Mouse (Mus musculus) monocyte, adult 5-6 weeks (primary cell): ENCODE results near the gene Rps25. TPM values are rescaled to one million over a fixed set of nuclear protein-coding genes. Genes with fewer than 3 reads are reported as not detected.
"Not testable (repeated sequence)": the region's sequence is repeated elsewhere in the genome, so short reads cannot be mapped to it uniquely, and the experiment has no call there.

Source experiments
- ATAC-seq: fragments of 153-309, 156-312 bp; replicated peaks from 2 replicates; pipeline ENCODE4 v1.8.0; 2017; ENCODE audit warnings: mild to moderate bottlenecking; ENCODE audit not compliant: low TSS enrichment, insufficient number of reproducible peaks, severe bottlenecking, poor library complexity, low FRiP score
- total RNA-seq: library from RNA; stranded (forward); fragments of 200-1000, 200-491, 200-594 nt; gene quantifications from 3 replicates; pipeline ENCODE4 v1.2.3, GENCODE M21; 2017

Rps25 gene
- total RNA-seq = 995 to 1,562 TPM (median 1,501 TPM) in 3 replicates

DNA sequence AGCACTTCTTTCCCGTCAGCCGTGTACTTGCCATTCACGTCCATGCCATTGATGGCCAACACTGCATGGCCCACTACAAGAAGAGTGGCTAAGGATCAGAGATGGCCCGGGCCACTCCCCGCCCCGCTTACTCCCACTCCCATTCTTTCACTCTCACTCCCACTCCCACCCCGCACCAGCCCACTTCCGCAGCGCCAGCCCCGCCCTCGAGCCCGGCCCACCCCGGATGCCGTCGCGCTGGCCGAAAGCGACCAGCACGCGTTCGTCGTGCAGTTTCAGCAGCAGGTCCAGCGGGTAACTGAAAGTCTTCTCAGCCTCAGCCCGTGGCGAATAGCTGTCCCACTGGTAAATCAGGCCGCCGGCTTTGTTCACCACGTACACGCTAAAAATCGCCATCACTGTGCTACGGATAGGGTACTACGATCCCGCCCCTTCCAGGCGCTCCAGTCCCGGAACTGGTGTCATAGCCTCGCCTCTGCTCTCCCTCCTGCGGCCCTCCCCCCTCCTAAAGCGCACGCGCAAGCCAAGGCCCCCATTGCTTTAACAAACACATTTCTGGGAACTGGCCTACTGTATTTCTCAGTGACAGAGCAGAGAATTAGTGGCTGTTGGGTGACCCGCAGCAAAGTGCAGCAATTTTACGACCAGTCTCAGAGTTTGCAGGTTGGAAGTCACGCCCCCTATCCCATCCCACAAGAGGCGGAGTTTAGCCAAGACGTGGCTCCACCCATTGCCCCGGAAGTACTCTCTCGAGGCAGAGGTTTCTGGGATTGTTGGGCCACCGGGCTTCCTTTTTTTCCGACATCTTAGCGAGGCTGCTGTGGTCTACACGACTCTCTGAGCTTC is at the start of gene Rps25, which contains the start of gene Trappc4:
Rps25 (plus strand) TSS at position 234 of the 846 bp plus-strand sequence.
Trappc4 (minus strand) TSS at position 695 of the 846 bp plus-strand sequence.
- peak; percentile 91 for ATAC-seq

DNA sequence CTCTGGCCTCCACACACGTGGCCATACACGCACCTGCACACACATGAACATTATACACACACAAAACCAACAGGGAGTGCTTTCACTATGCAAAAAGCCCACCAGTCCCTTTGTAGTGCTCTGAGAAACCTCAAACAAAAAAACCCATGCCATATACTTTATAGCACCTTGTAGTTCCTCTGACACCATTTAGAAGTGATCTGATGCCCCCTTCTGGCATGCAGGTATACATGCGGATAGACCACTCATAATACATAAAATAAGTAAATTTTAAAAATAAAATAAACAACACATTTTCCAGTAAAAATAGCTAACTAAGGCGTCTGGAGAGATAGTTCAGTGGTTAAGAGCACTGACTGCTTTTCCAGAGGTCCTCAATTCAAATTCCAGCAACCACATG is 49.7 kb upstream of the Rps25 start:
- ATAC-seq = no peak

DNA sequence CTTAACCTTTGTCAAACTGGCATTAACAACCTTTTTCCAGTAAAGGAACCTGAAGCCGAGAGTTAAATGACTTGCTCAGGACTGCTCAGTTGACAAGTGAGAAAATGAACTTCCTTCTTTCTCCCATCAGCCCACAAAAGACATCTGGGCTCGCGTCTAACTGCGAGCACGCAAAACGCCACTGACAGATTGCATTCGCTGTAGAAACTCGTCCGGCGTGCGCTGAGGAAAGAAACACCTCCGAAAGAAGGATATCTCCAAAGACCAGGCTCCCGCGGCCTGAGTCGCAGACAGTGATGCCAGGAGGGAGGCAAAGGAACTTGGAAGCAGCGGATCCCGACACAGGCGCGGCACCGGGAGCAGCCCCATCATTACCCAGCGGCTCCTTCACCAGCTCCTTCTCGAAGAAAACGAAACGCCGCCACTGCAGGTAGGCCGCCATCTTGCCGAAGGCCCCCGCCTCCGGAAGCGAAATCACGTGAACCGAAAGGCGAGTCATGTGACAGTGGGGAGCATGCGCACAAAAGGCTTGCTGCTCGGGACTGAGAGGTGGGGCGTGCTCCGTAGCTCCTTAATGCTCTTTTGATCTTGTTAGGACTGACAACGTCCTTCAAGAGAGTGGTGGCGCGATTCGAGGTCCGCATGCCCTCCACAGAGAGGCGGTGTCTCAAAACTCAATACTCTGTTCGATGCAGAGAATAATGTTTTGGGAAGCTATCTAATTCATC is 45.6 kb upstream of the Rps25 start, which contains the start of gene Vps11:
Vps11 (minus strand) TSS at position 481 of the 728 bp plus-strand sequence.
- ATAC-seq = peak; percentile 97

DNA sequence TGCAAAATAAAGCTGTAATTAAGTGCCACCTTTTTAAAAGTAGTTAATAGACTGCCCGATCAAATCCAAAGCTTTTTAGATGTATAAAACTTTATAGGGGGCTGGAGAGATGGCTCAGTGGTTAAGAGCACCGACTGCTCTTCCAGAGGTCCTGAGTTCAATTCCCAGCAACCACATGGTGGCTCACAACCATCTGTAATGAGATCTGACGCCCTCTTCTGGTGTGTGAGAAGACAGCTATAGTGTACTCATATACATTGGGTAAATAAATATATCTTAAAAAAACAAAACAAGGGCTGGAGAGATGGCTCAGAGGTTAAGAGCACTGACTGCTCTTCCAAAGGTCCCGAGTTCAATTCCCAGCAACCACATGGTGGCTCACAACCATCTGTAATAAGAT is 45.0 kb upstream of the Rps25 start:
- ATAC-seq = not testable (repeated sequence)

DNA sequence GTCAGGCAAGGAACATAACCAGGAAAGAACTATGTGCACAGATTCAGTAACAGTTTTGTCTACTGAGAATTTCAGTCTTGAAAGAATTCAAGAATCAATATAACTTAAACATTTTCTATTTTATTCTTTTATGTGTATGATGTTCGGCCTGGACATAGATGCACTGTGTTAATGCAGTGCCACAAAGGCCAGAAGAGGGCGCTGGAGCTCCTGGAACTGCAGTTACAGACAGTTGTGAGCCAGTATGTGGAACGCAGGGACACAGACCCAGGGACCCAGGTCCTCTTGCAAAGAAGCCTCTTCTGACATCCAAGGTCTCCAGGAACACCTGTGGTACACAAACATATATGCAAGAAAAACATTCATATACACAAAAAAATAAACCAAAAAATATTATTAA is 42.5 kb upstream of the Rps25 start:
- ATAC-seq = no peak

DNA sequence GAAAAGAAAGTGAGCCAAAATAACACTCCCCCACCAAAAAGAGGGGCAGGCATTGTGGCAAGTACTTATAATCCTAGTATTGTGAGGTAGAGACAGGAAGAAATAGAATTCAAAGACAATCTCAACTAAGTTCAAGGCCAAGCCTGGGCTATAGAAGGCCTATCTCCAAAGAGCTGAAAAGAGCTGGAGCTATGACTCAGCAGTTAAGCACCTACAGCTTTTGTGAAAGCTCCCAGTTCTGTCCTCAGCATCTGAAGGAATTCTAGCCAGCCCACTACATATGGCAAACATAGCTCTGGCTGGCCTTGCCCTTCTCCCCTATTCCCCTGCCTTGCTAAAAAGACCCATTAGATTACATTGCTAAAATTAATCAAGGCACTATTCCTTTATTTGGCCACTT is 33.6 kb upstream of the Rps25 start:
- no peak for ATAC-seq

DNA sequence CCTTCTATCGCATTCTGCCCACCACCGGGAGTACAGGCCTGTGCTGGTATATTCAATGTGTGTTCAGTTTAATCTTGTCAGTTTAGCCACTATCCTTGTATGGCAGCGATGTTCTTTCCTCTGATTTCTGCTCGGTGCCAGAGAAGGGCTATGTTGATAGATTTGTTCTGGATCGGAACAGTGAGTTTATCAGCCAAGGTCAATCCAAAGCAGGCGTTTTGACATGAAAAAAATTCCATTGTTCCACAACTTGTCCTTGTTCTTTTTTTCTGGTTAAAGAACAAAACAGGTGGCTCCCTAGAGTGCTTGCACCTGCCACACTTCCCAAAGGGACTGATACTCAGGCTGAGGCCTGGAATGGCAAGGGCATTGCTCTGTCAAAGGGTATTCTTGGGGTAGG is 30.8 kb upstream of the Rps25 start:
- ATAC-seq = no peak

DNA sequence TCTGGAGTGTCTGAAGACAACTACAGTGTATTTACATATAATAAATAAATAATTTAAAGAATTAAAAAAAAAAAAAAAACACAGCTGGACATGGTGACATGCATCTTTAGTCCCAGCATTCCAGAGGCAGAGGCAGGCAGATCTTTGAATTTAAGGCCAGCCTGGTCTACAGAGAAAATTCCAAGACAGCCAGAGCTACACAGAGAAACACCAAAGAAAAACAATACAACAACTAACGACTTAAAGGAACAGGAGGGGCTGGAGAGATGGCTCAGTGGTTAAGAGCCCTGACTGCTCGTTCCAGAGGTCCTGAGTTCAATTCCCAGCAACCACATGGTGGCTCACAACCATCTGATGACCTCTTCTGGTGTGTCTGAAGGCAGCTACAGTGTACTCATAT is 29.6 kb upstream of the Rps25 start:
- ATAC-seq = not testable (repeated sequence)

DNA sequence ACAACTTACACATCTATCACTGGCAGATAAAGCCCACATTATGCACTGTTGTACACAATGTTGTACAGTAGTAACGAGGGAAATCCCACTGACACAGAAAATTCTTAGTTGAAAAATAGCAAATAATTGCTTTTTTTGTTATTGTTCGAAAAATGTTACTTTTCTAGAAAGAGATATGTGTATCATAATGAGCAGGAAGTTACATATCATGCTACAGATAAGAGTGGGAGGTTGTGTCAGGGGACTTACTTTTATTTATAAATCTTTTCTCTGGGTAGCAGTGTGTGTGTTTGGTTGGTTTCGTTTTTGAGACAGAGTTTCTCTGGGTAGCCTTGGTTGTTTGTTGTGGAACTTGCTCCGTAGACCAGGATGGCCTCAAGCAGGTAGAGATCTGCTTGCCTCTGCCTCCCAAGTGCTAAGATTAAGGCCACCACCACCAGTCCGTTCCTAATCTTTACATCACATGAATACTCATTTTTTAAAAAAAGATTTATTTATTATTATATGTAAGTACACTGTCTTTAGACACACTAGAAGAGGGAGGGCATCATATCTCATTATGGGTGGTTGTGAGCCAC is 28.7 kb upstream of the Rps25 start:
- no peak for ATAC-seq

DNA sequence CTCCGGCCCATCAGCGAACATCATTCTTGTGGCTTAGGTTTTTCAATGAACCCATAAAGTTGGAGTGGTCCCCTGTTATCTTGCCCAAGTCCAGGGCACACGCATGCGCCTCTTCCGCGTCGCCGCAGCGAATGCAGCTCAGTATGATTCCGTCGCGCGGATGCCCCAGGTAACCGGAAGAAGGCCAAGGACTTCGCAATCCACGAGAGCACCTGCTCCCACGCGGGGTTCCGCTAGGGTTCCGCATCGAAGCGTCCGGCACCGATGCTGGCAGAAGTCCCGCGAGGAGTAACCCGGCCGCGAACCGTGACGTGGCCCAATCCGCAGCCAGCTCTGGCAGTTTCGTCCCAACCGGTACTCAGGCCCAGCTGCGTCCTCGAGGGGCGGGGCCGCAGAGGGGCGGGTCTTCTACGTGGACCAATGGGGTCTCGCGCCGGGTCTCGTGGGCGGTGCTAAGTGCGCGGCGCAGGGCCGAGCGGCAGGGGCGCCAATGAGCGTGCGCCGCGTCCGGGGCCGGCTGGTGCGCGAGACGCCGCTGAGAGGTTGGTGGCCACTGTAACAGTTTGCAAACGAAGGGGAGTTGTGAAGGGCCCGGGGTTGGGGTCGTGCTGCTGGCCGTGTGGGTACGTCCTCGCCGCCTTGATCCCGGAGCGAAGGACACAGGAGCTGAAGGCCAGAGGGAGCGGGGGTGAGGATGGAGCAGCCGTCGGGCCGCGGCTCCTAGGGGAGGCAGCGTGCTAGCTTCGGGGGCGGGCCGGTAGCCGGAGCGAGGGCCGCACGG is 27.7 kb upstream of the Rps25 start, which contains the start of gene Hyou1:
Hyou1 (plus strand) TSS at position 437 of the 781 bp plus-strand sequence.
- peak; percentile 97 for ATAC-seq

DNA sequence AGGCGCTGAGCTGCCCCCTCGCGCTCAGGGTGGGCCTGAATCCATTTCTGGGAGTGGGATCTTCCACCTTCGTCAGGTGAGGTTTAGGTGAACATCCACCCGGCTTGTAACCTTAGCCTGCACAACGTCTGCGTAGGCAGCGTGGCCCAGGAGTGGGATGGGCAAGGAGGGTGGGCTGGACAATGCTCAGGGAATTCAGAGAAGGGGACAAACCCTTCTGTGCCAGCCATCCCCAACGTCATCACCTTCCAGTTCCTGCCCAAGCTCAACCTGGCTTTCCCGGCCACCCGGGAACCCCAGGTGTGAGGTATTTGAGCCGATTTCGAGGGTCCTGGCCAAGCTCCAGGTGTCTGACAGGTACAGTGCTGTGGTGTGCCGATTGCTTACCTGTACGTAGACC is 27.1 kb upstream of the Rps25 start:
- ATAC-seq = 0 out of 2 replicates have a peak, but pooled peaks have one; percentile 7

DNA sequence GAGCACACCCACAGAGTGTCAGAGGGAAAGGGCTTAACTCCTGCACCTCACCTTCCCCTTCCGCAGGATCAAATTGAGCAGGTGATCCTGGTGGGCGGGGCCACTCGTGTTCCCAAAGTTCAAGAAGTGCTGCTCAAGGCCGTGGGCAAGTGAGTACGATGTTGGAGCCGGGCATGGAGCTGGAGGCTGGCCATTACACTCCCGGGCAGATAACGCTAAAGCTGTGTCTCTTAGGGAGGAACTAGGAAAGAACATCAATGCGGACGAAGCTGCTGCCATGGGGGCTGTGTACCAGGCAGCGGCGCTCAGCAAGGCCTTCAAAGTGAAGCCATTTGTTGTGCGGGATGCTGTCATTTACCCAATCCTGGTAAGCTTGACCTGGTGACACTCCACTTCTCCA is 22.3 kb upstream of the Rps25 start:
- no peak for ATAC-seq

DNA sequence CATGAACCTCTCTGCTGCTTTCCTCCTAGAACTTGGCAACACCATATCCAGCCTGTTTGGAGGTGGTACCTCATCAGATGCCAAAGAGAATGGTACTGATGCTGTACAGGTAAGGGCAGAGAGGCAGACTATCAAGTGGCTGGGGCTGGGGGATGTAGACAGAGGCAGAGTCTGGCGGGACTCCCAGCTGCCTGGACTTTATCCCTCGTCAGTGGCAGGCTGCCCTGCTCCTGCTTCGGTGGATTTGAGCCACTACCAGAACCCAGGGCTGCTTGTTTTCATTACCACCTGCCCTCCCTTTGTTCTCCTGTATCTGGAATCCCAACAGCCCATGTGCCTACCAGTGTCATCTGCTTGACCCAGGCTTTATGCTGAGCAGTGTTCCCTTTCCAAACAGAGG is 19.7 kb upstream of the Rps25 start:
- ATAC-seq = no peak

DNA sequence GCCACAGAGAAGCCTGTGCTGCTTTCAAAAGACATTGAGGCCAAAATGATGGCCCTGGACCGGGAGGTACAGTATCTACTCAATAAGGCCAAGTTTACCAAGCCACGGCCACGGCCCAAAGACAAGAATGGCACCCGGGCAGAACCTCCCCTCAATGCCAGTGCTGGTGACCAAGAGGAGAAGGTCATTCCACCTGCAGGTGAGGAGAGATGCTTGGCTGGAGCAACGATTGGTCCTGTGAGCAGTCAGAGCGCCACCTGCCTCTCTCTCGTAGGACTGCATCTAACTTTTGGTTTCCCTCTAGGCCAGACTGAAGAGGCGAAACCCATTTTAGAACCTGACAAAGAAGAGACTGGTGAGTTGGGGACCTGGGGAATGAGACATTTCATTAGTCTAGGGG is 17.7 kb upstream of the Rps25 start:
- ATAC-seq = peak; percentile 65; the same call in 1 of the 2 replicates

DNA sequence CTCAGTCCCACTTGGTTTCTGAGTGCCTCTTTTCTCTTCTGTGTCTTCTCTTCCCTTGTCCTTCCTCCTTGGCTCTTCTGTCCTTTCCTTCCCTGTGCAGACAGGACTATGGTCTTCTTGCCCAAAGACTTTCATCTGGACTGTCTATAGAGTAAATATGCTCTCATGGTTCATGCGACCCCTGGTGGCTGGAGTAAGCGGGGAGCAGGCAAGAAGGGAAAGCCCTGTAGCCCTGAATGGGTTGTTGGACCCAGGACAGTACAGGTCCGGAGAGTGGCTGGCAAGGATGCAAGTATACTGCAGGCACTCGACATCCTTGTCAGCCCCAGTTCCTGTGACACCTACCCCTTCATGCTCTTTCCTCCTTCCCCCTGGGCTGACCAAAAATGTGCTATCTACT is 15.5 kb upstream of the Rps25 start:
- peak; percentile 60 for ATAC-seq

DNA sequence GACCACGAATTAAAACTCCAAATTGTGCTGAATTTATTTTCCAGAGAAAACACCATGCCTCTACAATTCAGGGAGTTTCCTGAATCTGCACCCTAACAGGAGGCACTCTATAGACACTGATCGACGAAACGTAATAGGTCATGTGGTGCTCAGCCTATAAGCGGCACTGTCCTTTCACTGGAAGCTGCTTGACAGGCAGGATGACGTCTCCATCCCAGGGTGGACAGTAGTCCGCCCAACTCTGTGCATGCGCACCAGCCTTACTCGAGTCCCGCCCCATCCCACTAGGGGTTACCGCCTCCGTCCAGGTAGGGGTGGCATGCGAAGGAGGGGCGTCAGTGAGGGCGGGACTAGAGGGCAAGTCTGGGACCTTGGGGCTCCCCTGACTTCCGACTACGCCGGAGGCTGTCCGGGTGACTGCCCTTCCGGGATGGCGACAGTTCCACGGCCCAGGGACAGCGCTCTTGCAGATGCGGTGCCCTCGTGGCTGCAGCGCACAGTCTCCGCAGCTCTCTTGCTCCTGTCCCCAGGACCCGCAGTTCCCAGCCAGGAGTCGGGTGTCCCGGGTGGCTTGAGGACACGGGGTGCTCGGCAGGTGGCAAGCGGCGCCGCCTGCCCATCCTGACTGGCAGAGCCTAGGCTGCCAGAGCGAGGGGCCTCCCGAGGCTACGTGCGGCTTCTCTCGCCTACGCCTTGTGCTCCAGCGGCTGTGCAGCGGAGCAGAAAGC is 10.1 kb upstream of the Rps25 start, which contains the start of gene Slc37a4:
Slc37a4 (plus strand) TSS at position 169 of the 728 bp plus-strand sequence.
- ATAC-seq = peak; percentile 98

DNA sequence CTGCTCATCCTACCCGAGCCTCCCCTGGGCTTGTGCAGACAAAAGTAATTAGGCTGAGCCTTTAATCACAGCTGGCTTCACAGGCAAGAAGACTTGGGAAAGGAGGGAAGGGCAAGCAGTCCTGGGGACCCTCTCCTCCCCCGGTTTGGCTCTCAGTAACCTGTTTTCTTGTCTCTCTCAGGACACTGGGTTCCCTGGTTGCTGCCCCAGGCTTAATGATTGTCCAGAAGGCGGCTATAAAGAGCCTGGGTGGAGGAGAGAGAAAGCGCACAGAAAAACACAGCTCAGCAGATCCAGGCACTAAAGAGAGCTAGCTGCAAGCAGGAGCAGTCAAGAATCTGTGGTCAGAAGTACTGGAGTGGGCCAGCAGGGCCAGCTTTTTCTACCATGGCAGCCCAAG is 8.9 kb upstream of the Rps25 start:
- no peak for ATAC-seq

DNA sequence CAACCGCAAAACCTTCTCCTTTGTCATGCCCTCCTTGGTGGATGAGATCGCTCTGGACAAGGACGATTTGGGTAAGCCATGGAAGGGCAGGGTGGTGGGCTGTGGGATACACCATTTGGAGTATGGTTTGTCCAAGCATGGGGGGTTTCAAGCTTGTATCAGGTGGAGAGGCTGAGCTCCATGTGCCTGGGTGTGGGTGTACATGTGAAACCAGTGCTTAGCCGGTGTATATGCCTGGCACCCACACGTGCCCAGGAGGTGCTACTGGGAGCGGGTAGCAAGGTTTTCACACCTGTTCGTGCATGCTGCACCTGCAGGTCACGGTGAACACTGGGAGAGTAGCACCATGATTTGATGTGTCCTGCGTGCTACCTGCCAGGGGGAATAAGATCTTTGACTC is 8.4 kb upstream of the Rps25 start:
- ATAC-seq = no peak
